Mouse (Mus musculus) frontal cortex, postnatal 25 days (tissue): ENCODE results near the gene Bcl2l11.
"Not testable (repeated sequence)": the region's sequence is repeated elsewhere in the genome, so short reads cannot be mapped to it uniquely, and the experiment has no call there.

ENCODE experiments used
- DNase-seq, 2 experiments: peaks; one replicate each; pipeline ENCODE4 v3.0.0; 2022; ENCODE audit warnings: low spot score in 2 of 2

The Bcl2l11 gene

GRCm38 (mm10) chr2:128125635-128126470 lies at the start of gene Bcl2l11:
Gene Bcl2l11 (plus strand): TSS chr2:128126038.
- peak; percentile 72 to 80 for DNase-seq

- DNase-seq = no peak
Observed at GRCm38 (mm10) chr2:128076936-128077335, 48.9 kb upstream of the Bcl2l11 start.

GRCm38 (mm10) chr2:128078859-128079258 lies 47.0 kb upstream of the Bcl2l11 start:
- no peak for DNase-seq

- DNase-seq = no peak
Observed at GRCm38 (mm10) chr2:128079316-128079715, 46.5 kb upstream of the Bcl2l11 start.

- no peak for DNase-seq
Observed at GRCm38 (mm10) chr2:128083844-128084243, 42.0 kb upstream of the Bcl2l11 start.

GRCm38 (mm10) chr2:128084607-128085006 lies 41.2 kb upstream of the Bcl2l11 start:
- DNase-seq = no peak

- no peak for DNase-seq
Observed at GRCm38 (mm10) chr2:128085481-128085880, 40.4 kb upstream of the Bcl2l11 start.

- DNase-seq = no peak
Observed at GRCm38 (mm10) chr2:128086301-128086886, 39.4 kb upstream of the Bcl2l11 start.

- DNase-seq = no peak
Observed at GRCm38 (mm10) chr2:128086996-128087526, 38.8 kb upstream of the Bcl2l11 start.

- no peak for DNase-seq
Observed at GRCm38 (mm10) chr2:128087798-128088545, 37.9 kb upstream of the Bcl2l11 start.

GRCm38 (mm10) chr2:128090283-128090885 lies 35.5 kb upstream of the Bcl2l11 start:
- no peak for DNase-seq

GRCm38 (mm10) chr2:128091431-128092369 lies 34.1 kb upstream of the Bcl2l11 start:
- no peak for DNase-seq

GRCm38 (mm10) chr2:128092451-128092850 lies 33.4 kb upstream of the Bcl2l11 start:
- no peak for DNase-seq

GRCm38 (mm10) chr2:128094196-128094595 lies 31.6 kb upstream of the Bcl2l11 start:
- no peak for DNase-seq

- DNase-seq = no peak
Observed at GRCm38 (mm10) chr2:128094602-128095001, 31.2 kb upstream of the Bcl2l11 start.

- no peak for DNase-seq
Observed at GRCm38 (mm10) chr2:128095270-128095669, 30.6 kb upstream of the Bcl2l11 start.

- no peak for DNase-seq
Observed at GRCm38 (mm10) chr2:128096070-128096469, 29.8 kb upstream of the Bcl2l11 start.

GRCm38 (mm10) chr2:128098118-128098517 lies 27.7 kb upstream of the Bcl2l11 start:
- not testable (repeated sequence) for DNase-seq

GRCm38 (mm10) chr2:128102086-128102485 lies 23.8 kb upstream of the Bcl2l11 start:
- no peak for DNase-seq

GRCm38 (mm10) chr2:128104815-128105214 lies 21.0 kb upstream of the Bcl2l11 start:
- DNase-seq = no peak

- DNase-seq = no peak
Observed at GRCm38 (mm10) chr2:128105651-128106050, 20.2 kb upstream of the Bcl2l11 start.
